Mouse (Mus musculus) cortical plate, adult 2 months (tissue): ENCODE results near the gene Arrb1.

ENCODE experiments used
- CTCF ChIP-seq: fragments of 200-500 bp; IDR thresholded peaks from 2 replicates; pipeline ENCODE4 v1.5.1; 2011; ENCODE audit warnings: mild to moderate bottlenecking, control low read depth, low read length; ENCODE audit not compliant: insufficient read depth; ENCODE audit errors: extremely low read depth
- POLR2A ChIP-seq: fragments of 200-500 bp; IDR thresholded peaks from 2 replicates; pipeline ENCODE4 v1.6.1; 2011; ENCODE audit warnings: mild to moderate bottlenecking, low read length, control low read depth; ENCODE audit not compliant: insufficient read depth; ENCODE audit errors: extremely low read depth

GRCm38 (mm10) chr7:99644701-99645100 lies 109.4 kb downstream of the Arrb1 start:
- TF ChIP-seq POLR2A, result no peak
- TF ChIP-seq CTCF, result no peak
